Mouse (Mus musculus) stomach, postnatal 0 days (tissue): ENCODE measurements around the gene Fnbp1l.

ENCODE experiments used
- CTCF ChIP-seq: IDR thresholded peaks from 2 replicates; pipeline ENCODE4 v1.5.1; 2016; ENCODE audit warnings: antibody characterized with exemption, low read depth, mild to moderate bottlenecking, moderate library complexity
- EP300 ChIP-seq: optimal IDR thresholded peaks from 2 replicates; pipeline ENCODE3; 2016; ENCODE audit warnings: antibody characterized with exemption

- TF ChIP-seq CTCF (no peak), EP300 (no peak)
Measured at GRCm38 (mm10) chr3:122528477-122528876, 91.0 kb downstream of the Fnbp1l start.
